16 mouse cellular contexts compared by ENCODE assay signal in genomic region chr4:126295937-126296336, GRCm38 (mm10). TPM values are rescaled to one million over a fixed set of nuclear protein-coding genes. Genes with fewer than 3 reads are reported as not detected.
A peak's percentile ranks its signal among the peaks of the same experiment; 100 is the strongest.
DNase-seq lines count a peak whose midpoint lies in the region; ATAC-seq and TF ChIP-seq lines count a peak whose summit lies in the region.
"Had no signal": no experiment of that assay in that cellular context is flagged by ENCODE, and none has a peak within 500 bp of the region (broad histone marks: within the 10 kb centered on the region; RNA-seq: fewer than 3 reads in every experiment).

No protein-coding gene starts in this region.

- H3K27me3 ChIP-seq in heart, embryonic 13.5 days (replicated peaks), result peaks cover 68% of the 10 kb centered on the region
- H3K27me3 ChIP-seq in heart, adult 2 months (ENCODE audit: control insufficient read depth, insufficient read depth, low read length), result no peaks in the 10 kb centered on the region; the same call in 1 of the 2 replicates
- H3K27me3 ChIP-seq in lung, embryonic 15.5 days, result peaks cover 47% of the 10 kb centered on the region
- peaks cover 4% of the 10 kb centered on the region; the same call in 1 of the 2 replicates for H3K27me3 ChIP-seq in embryonic facial prominence, embryonic 11.5 days (ENCODE audit: control insufficient read depth, insufficient read depth, low read length)
- H3K27me3 ChIP-seq in limb, embryonic 15.5 days, result peaks cover 19% of the 10 kb centered on the region
- H3K27me3 ChIP-seq: Patski had no signal

- no peak overlapping the region for H3K9ac ChIP-seq in heart, embryonic 13.5 days
- no peak overlapping the region for H3K9ac ChIP-seq in heart, adult 2 months (ENCODE audit: low read depth, low read length)
- no peak overlapping the region for H3K9ac ChIP-seq in lung, embryonic 15.5 days
- H3K9ac ChIP-seq in embryonic facial prominence, embryonic 11.5 days (replicated peaks; ENCODE audit: low read length), result no peak overlapping the region
- H3K9ac ChIP-seq in limb, embryonic 15.5 days, result no peak overlapping the region

- H3K4me2 ChIP-seq in heart, embryonic 13.5 days, result peak overlapping the region; percentile 67; the same call in 1 of the 2 replicates
- peak overlapping the region; percentile 70; the same call in 1 of the 2 replicates for H3K4me2 ChIP-seq in lung, embryonic 15.5 days
- peak overlapping the region; percentile 66; the same call in 1 of the 2 replicates for H3K4me2 ChIP-seq in embryonic facial prominence, embryonic 11.5 days (ENCODE audit: low read depth, low read length)
- H3K4me2 ChIP-seq in limb, embryonic 15.5 days, result no peak overlapping the region; the same call in 1 of the 2 replicates

- intact Hi-C loops in heart, adult 2 months (cut with DNase I), result no loop called here

- no peak for DNase-seq in heart, adult 2 months
- DNase-seq in lung, postnatal 14 days, result no peak
- no peak for DNase-seq in embryonic facial prominence, embryonic 11.5 days (ENCODE audit: low spot score)
- DNase-seq in cerebellum, adult 8-10 months, result no peak
- DNase-seq in cerebellum, adult 11-12 months, result no peak
- DNase-seq: adrenal gland, postnatal 14 days; right cerebral cortex, postnatal 25 days had no signal

- no peaks in the 10 kb centered on the region for H3K36me3 ChIP-seq in heart, embryonic 13.5 days
- no peaks in the 10 kb centered on the region for H3K36me3 ChIP-seq in heart, adult 2 months (ENCODE audit: control insufficient read depth, insufficient read depth, low read length)
- H3K36me3 ChIP-seq in lung, embryonic 15.5 days, result no peaks in the 10 kb centered on the region
- H3K36me3 ChIP-seq in embryonic facial prominence, embryonic 11.5 days (replicated peaks; ENCODE audit: control insufficient read depth, insufficient read depth, low read depth, low read length), result no peaks in the 10 kb centered on the region
- H3K36me3 ChIP-seq in limb, embryonic 15.5 days, result peaks cover 12% of the 10 kb centered on the region; the same call in 1 of the 2 replicates
- H3K36me3 ChIP-seq: forebrain, embryonic 15.5 days; hindbrain, embryonic 10.5 days had no signal

- no peaks in the 10 kb centered on the region for H3K9me3 ChIP-seq in heart, embryonic 13.5 days
- no peaks in the 10 kb centered on the region for H3K9me3 ChIP-seq in lung, embryonic 15.5 days
- no peaks in the 10 kb centered on the region for H3K9me3 ChIP-seq in embryonic facial prominence, embryonic 11.5 days (replicated peaks; ENCODE audit: control insufficient read depth, low read length)
- H3K9me3 ChIP-seq in limb, embryonic 15.5 days, result no peaks in the 10 kb centered on the region
- H3K9me3 ChIP-seq: forebrain, embryonic 15.5 days had no signal

- H3K79me2 ChIP-seq in heart, adult 2 months (replicated peaks; ENCODE audit: control insufficient read depth, insufficient read depth, low read length), result no peaks in the 10 kb centered on the region

- no peak overlapping the region for H3K4me3 ChIP-seq in heart, embryonic 13.5 days
- no peak overlapping the region for H3K4me3 ChIP-seq in heart, adult 2 months
- no peak overlapping the region for H3K4me3 ChIP-seq in lung, embryonic 15.5 days
- no peak overlapping the region for H3K4me3 ChIP-seq in embryonic facial prominence, embryonic 11.5 days (ENCODE audit: low read depth, low read length)
- H3K4me3 ChIP-seq in limb, embryonic 15.5 days, result no peak overlapping the region

- TF ChIP-seq CTCF in heart, adult 2 months (IDR thresholded peaks at IDR 0.05), result no peak

- H3K4me1 ChIP-seq in heart, embryonic 13.5 days, result peaks cover 26% of the 10 kb centered on the region
- peaks cover 6% of the 10 kb centered on the region for H3K4me1 ChIP-seq in heart, adult 2 months (ENCODE audit: control insufficient read depth, insufficient read depth, low read length)
- peaks cover 23% of the 10 kb centered on the region for H3K4me1 ChIP-seq in lung, embryonic 15.5 days
- H3K4me1 ChIP-seq in embryonic facial prominence, embryonic 11.5 days (ENCODE audit: control insufficient read depth, insufficient read depth, low read length), result peaks cover 16% of the 10 kb centered on the region
- H3K4me1 ChIP-seq in limb, embryonic 15.5 days, result peaks cover 50% of the 10 kb centered on the region

- no peak for ATAC-seq in heart, embryonic 13.5 days (ENCODE audit: extremely low read depth, insufficient number of reproducible peaks, low FRiP score, low TSS enrichment)
- ATAC-seq in lung, embryonic 15.5 days (ENCODE audit: borderline replicate concordance, extremely low read depth, low FRiP score, low TSS enrichment), result no peak
- ATAC-seq in embryonic facial prominence, embryonic 11.5 days (replicated peaks; ENCODE audit: insufficient number of reproducible peaks, low FRiP score, low TSS enrichment, low read depth), result no peak
- no peak for ATAC-seq in limb, embryonic 15.5 days (ENCODE audit: insufficient number of reproducible peaks, low FRiP score, low TSS enrichment, low read depth)
- ATAC-seq: forebrain, embryonic 15.5 days; Patski had no signal

- H3K27ac ChIP-seq in heart, embryonic 13.5 days (replicated peaks), result no peak overlapping the region
- H3K27ac ChIP-seq in heart, adult 2 months, result no peak overlapping the region
- H3K27ac ChIP-seq in lung, embryonic 15.5 days, result no peak overlapping the region
- H3K27ac ChIP-seq in embryonic facial prominence, embryonic 11.5 days (replicated peaks; ENCODE audit: low read depth, low read length), result no peak overlapping the region
- H3K27ac ChIP-seq in limb, embryonic 15.5 days, result peak overlapping the region; percentile 82; the same call in 1 of the 2 replicates
- H3K27ac ChIP-seq: forebrain, embryonic 15.5 days had no signal

- TF ChIP-seq EP300 in heart, adult 2 months (IDR thresholded peaks at IDR 0.05; ENCODE audit: insufficient read depth, low read depth, low read length), result no peak

- no peak for TF ChIP-seq POLR2A in heart, adult 2 months (IDR thresholded peaks at IDR 0.05; ENCODE audit: insufficient read depth, low read depth, low read length)

- 45% methylated on average over 4 of the region's 4 CpGs for WGBS in heart, embryonic 13.5 days
- 62% methylated on average over 4 of the region's 4 CpGs for WGBS in heart, adult 2 months
- WGBS in lung, embryonic 15.5 days, result 38% methylated on average over 4 of the region's 4 CpGs
- 44% methylated on average over 4 of the region's 4 CpGs for WGBS in embryonic facial prominence, embryonic 11.5 days
- 45% methylated on average over 4 of the region's 4 CpGs for WGBS in limb, embryonic 15.5 days

RNA-seq across cellular contexts. Expression of gene Col8a2, which starts 9.3 kb away (rescaled TPM):
- polyA plus RNA-seq in heart, embryonic 13.5 days (2015; fragmentation: Nextera tagmentation; extraction: Ambion mirVana), result 4.2 and 4.9 TPM in 2 replicates
- under 1 TPM; 0.57 to 0.66 TPM for total RNA-seq in heart, adult 2 months (2021)
- 0.45 and 0.91 TPM in 2 replicates for polyA plus RNA-seq in heart, adult 2 months (2012; rRNA removed)
- polyA plus RNA-seq in lung, embryonic 15.5 days (2015; fragmentation: Nextera tagmentation; extraction: Ambion mirVana), result 5.4 and 5.8 TPM in 2 replicates
- polyA plus RNA-seq in embryonic facial prominence, embryonic 11.5 days (2014; fragmentation: Nextera tagmentation; extraction: Ambion mirVana), result 15.7 and 18.1 TPM in 2 replicates
- 71.2 and 79.7 TPM in 2 replicates for polyA plus RNA-seq in limb, embryonic 15.5 days (2015; fragmentation: Nextera tagmentation; extraction: Ambion mirVana)
- total RNA-seq: granulocyte monocyte progenitor cell, adult 5-6 weeks; megakaryocyte, adult 5-6 weeks had no signal
- polyA plus RNA-seq: activated CD4-positive, CD25-positive, alpha-beta regulatory T cell, adult 4 months had no signal

RNA-seq across cellular contexts. Expression of gene Adprhl2, which starts 25.6 kb away (rescaled TPM):
- polyA plus RNA-seq in heart, embryonic 13.5 days (2015; fragmentation: Nextera tagmentation; extraction: Ambion mirVana), result 40.5 and 44.6 TPM in 2 replicates
- total RNA-seq in heart, adult 2 months (2021), result 10 to 100 TPM; 12.9 to 13.0 TPM
- polyA plus RNA-seq in heart, adult 2 months (2012; rRNA removed), result 14.7 and 16.0 TPM in 2 replicates
- 68.6 TPM in 2 replicates for polyA plus RNA-seq in lung, embryonic 15.5 days (2015; fragmentation: Nextera tagmentation; extraction: Ambion mirVana)
- polyA plus RNA-seq in embryonic facial prominence, embryonic 11.5 days (2014; fragmentation: Nextera tagmentation; extraction: Ambion mirVana), result 44.6 and 48.0 TPM in 2 replicates
- 79.2 and 82.9 TPM in 2 replicates for polyA plus RNA-seq in limb, embryonic 15.5 days (2015; fragmentation: Nextera tagmentation; extraction: Ambion mirVana)

RNA-seq across cellular contexts. Expression of gene Tekt2, which starts 29.6 kb away (rescaled TPM):
- 1.7 and 2.4 TPM in 2 replicates for polyA plus RNA-seq in heart, embryonic 13.5 days (2015; fragmentation: Nextera tagmentation; extraction: Ambion mirVana)
- under 1 TPM; 0.37 to 0.39 TPM for total RNA-seq in heart, adult 2 months (2021)
- 1.5 and 1.9 TPM in 2 replicates for polyA plus RNA-seq in heart, adult 2 months (2012; rRNA removed)
- polyA plus RNA-seq in lung, embryonic 15.5 days (2015; fragmentation: Nextera tagmentation; extraction: Ambion mirVana), result 5.3 and 6.2 TPM in 2 replicates
- 3.4 and 3.5 TPM in 2 replicates for polyA plus RNA-seq in embryonic facial prominence, embryonic 11.5 days (2014; fragmentation: Nextera tagmentation; extraction: Ambion mirVana)
- polyA plus RNA-seq in limb, embryonic 15.5 days (2015; fragmentation: Nextera tagmentation; extraction: Ambion mirVana), result 15.9 and 16.6 TPM in 2 replicates
- total RNA-seq: granulocyte monocyte progenitor cell, adult 5-6 weeks had no signal

RNA-seq across cellular contexts. Expression of gene Trappc3, which starts 33.8 kb away (rescaled TPM):
- polyA plus RNA-seq in heart, embryonic 13.5 days (2015; fragmentation: Nextera tagmentation; extraction: Ambion mirVana), result 68.5 and 74.5 TPM in 2 replicates
- 10 to 100 TPM; 46.3 to 49.5 TPM for total RNA-seq in heart, adult 2 months (2021)
- 41.0 and 65.9 TPM in 2 replicates for polyA plus RNA-seq in heart, adult 2 months (2012; rRNA removed)
- polyA plus RNA-seq in lung, embryonic 15.5 days (2015; fragmentation: Nextera tagmentation; extraction: Ambion mirVana), result 106 and 108 TPM in 2 replicates
- 33.8 and 36.7 TPM in 2 replicates for polyA plus RNA-seq in embryonic facial prominence, embryonic 11.5 days (2014; fragmentation: Nextera tagmentation; extraction: Ambion mirVana)
- polyA plus RNA-seq in limb, embryonic 15.5 days (2015; fragmentation: Nextera tagmentation; extraction: Ambion mirVana), result 120 and 128 TPM in 2 replicates

RNA-seq across cellular contexts. Expression of gene Map7d1, which starts 39.8 kb away (rescaled TPM):
- polyA plus RNA-seq in heart, embryonic 13.5 days (2015; fragmentation: Nextera tagmentation; extraction: Ambion mirVana), result 36.7 and 37.1 TPM in 2 replicates
- 100 to 1,000 TPM; 253 to 267 TPM for total RNA-seq in heart, adult 2 months (2021)
- 149 and 161 TPM in 2 replicates for polyA plus RNA-seq in heart, adult 2 months (2012; rRNA removed)
- 40.8 and 45.3 TPM in 2 replicates for polyA plus RNA-seq in lung, embryonic 15.5 days (2015; fragmentation: Nextera tagmentation; extraction: Ambion mirVana)
- 47.0 and 54.1 TPM in 2 replicates for polyA plus RNA-seq in embryonic facial prominence, embryonic 11.5 days (2014; fragmentation: Nextera tagmentation; extraction: Ambion mirVana)
- 46.5 and 50.3 TPM in 2 replicates for polyA plus RNA-seq in limb, embryonic 15.5 days (2015; fragmentation: Nextera tagmentation; extraction: Ambion mirVana)
